Mouse (Mus musculus) lung, embryonic 14.5 days (tissue): ENCODE measurements around the gene Scarf2. TPM values are rescaled to one million over a fixed set of nuclear protein-coding genes. Genes with fewer than 3 reads are reported as not detected.

Experiments
- ATAC-seq: fragments of 200-750 bp; cut with Nextera tagmentation; 2 replicates; pipeline ENCODE4 v1.8.0; 2017; ENCODE audit warnings: mild to moderate bottlenecking, moderate TSS enrichment, moderate library complexity; ENCODE audit not compliant: insufficient read depth
- DNase-seq: peaks from one replicate; pipeline ENCODE4 v3.0.0-alpha.2; 2015
- H3K27ac ChIP-seq: fragments of 300-500 bp; sonication (generic); 2 replicates; pipeline ENCODE4 v1.5.1; 2014; ENCODE audit warnings: low read depth, mild to moderate bottlenecking, moderate library complexity
- H3K27me3 ChIP-seq: fragments of 300-500 bp; sonication (generic); 2 replicates; pipeline ENCODE4 v1.6.1; 2014; ENCODE audit warnings: low read length, control low read depth; ENCODE audit not compliant: insufficient read depth
- H3K36me3 ChIP-seq: fragments of 300-500 bp; sonication (generic); 2 replicates; pipeline ENCODE4 v1.6.1; 2014; ENCODE audit warnings: control low read depth; ENCODE audit not compliant: insufficient read depth
- H3K4me1 ChIP-seq: fragments of 300-500 bp; sonication (generic); 2 replicates; pipeline ENCODE4 v1.6.1; 2014; ENCODE audit warnings: antibody characterized with exemption, control low read depth; ENCODE audit not compliant: insufficient read depth
- H3K4me2 ChIP-seq: fragments of 300-500 bp; sonication (generic); 2 replicates; pipeline ENCODE4 v1.6.1; 2014; ENCODE audit warnings: mild to moderate bottlenecking
- H3K4me3 ChIP-seq: fragments of 300-500 bp; sonication (generic); 2 replicates; pipeline ENCODE4 v1.5.1; 2014; ENCODE audit warnings: low read depth, low read length
- H3K9ac ChIP-seq: fragments of 300-500 bp; sonication (generic); 2 replicates; pipeline ENCODE4 v1.6.1; 2014
- H3K9me3 ChIP-seq: fragments of 300-500 bp; sonication (generic); 2 replicates; pipeline ENCODE4 v1.6.1; 2016; ENCODE audit warnings: low read depth, low read length, control low read depth
- CTCF ChIP-seq: IDR thresholded peaks from 2 replicates; pipeline ENCODE4 v1.5.1; 2016; ENCODE audit warnings: antibody characterized with exemption, low read depth
- whole genome bisulfite sequencing: fragments of 180-500 bp; shearing (Covaris S2); extraction: QIAGEN DNeasy Blood & Tissue Kit; methylation state at CpG from one replicate; pipeline ENCODE4 v1.1.7; 2014; 5-methylcytosine and 5-hydroxymethylcytosine counted together
- polyA plus RNA-seq: library from polyadenylated mRNA; unstranded; fragments of >200 nt; fragmentation: Nextera tagmentation; extraction: Ambion mirVana; gene quantifications from 2 replicates; pipeline ENCODE4 v1.2.1, GENCODE M21; 2014

Gene Scarf2
- polyA plus RNA-seq, 1 experiment from 2014 or later, result 36.3 TPM

GRCm38 (mm10) chr16:17851331-17851730 is 54.2 kb downstream of the Scarf2 start:
- Histone ChIP-seq H3K4me1 (no peaks in the 10 kb centered on the region), H3K27me3 (no peaks in the 10 kb centered on the region), H3K36me3 (peaks cover 87% of the 10 kb centered on the region), H3K27ac (no peak overlapping the region), H3K4me2 (no peak overlapping the region), H3K9ac (no peak overlapping the region), H3K9me3 (no peaks in the 10 kb centered on the region), H3K4me3 (no peak overlapping the region)
- no peak for TF ChIP-seq CTCF
- DNase-seq (no peak), ATAC-seq (no peak)
- 93% methylated on average over 5 of the region's 5 CpGs for WGBS

GRCm38 (mm10) chr16:17851860-17852259 is 54.8 kb downstream of the Scarf2 start:
- TF ChIP-seq CTCF, result no peak
- Histone ChIP-seq H3K9ac (no peak overlapping the region), H3K4me3 (no peak overlapping the region), H3K36me3 (peaks cover 87% of the 10 kb centered on the region), H3K4me1 (no peaks in the 10 kb centered on the region), H3K27me3 (no peaks in the 10 kb centered on the region), H3K9me3 (no peaks in the 10 kb centered on the region), H3K4me2 (no peak overlapping the region), H3K27ac (no peak overlapping the region)
- DNase-seq, result no peak
- 85% methylated on average over 1 of the region's 1 CpGs for WGBS
- ATAC-seq, result no peak

GRCm38 (mm10) chr16:17853263-17853662 is 56.2 kb downstream of the Scarf2 start:
- DNase-seq (no peak), ATAC-seq (no peak)
- no peak overlapping the region for H3K9ac ChIP-seq
- no peaks in the 10 kb centered on the region for H3K9me3 ChIP-seq
- no peak overlapping the region for H3K27ac ChIP-seq
- H3K27me3 ChIP-seq, result no peaks in the 10 kb centered on the region
- WGBS, result 86% methylated on average over 2 of the region's 2 CpGs
- no peak overlapping the region for H3K4me2 ChIP-seq
- H3K4me1 ChIP-seq, result no peaks in the 10 kb centered on the region
- peaks cover 87% of the 10 kb centered on the region for H3K36me3 ChIP-seq
- TF ChIP-seq CTCF, result no peak
- no peak overlapping the region for H3K4me3 ChIP-seq

GRCm38 (mm10) chr16:17857157-17857556 is 60.1 kb downstream of the Scarf2 start:
- H3K27ac ChIP-seq, result no peak overlapping the region
- DNase-seq (no peak), ATAC-seq (no peak)
- peaks cover 79% of the 10 kb centered on the region for H3K36me3 ChIP-seq
- H3K9ac ChIP-seq, result no peak overlapping the region
- H3K4me2 ChIP-seq, result no peak overlapping the region
- TF ChIP-seq CTCF, result no peak
- H3K9me3 ChIP-seq, result no peaks in the 10 kb centered on the region
- no peaks in the 10 kb centered on the region for H3K27me3 ChIP-seq
- H3K4me3 ChIP-seq, result no peak overlapping the region
- 70% methylated on average over 7 of the region's 7 CpGs for WGBS
- H3K4me1 ChIP-seq, result no peaks in the 10 kb centered on the region

Other genes starting within 250 kb of the Scarf2 start
- 0.31 and 0.42 TPM in 2 replicates for gene Lrrc74b, start 236.0 kb upstream of the Scarf2 start, polyA plus RNA-seq
- gene P2rx6, start 235.4 kb upstream of the Scarf2 start, polyA plus RNA-seq, result 1.6 and 1.7 TPM in 2 replicates
- 6.2 and 8.0 TPM in 2 replicates for gene Slc7a4, start 214.1 kb upstream of the Scarf2 start, polyA plus RNA-seq
- gene Smpd4, start 177.9 kb upstream of the Scarf2 start, polyA plus RNA-seq, result 45.4 and 45.7 TPM in 2 replicates
- gene Ccdc74a, start 150.8 kb upstream of the Scarf2 start, polyA plus RNA-seq, result 5.3 and 5.4 TPM in 2 replicates
- gene Med15, start 64.4 kb upstream of the Scarf2 start, polyA plus RNA-seq, result 40.8 and 46.0 TPM in 2 replicates
- 67.0 and 70.7 TPM in 2 replicates for gene Klhl22, start 37.7 kb upstream of the Scarf2 start, polyA plus RNA-seq
- 0.18 TPM in 1 of 2 replicates, not detected in the other for gene B830017H08Rik, start 35.8 kb downstream of the Scarf2 start, polyA plus RNA-seq
- gene Car15, start 41.1 kb downstream of the Scarf2 start, polyA plus RNA-seq, result 2.6 and 2.7 TPM in 2 replicates
- gene Gm20518, start 94.4 kb downstream of the Scarf2 start, polyA plus RNA-seq, result 0.29 and 0.55 TPM in 2 replicates
- gene Tssk1, start 96.9 kb downstream of the Scarf2 start, polyA plus RNA-seq, result 0.07 and 0.09 TPM in 2 replicates
- gene Dgcr2, start 101.3 kb downstream of the Scarf2 start, polyA plus RNA-seq, result 94.6 and 105 TPM in 2 replicates
- not detected in 2 replicates for gene Tssk2, start 101.4 kb downstream of the Scarf2 start, polyA plus RNA-seq
- gene Ess2, start 114.1 kb downstream of the Scarf2 start, polyA plus RNA-seq, result 32.5 and 37.3 TPM in 2 replicates
- 0.21 TPM in 1 of 2 replicates, not detected in the other for gene Gsc2, start 117.8 kb downstream of the Scarf2 start, polyA plus RNA-seq
- gene Slc25a1, start 130.9 kb downstream of the Scarf2 start, polyA plus RNA-seq, result 59.0 and 66.6 TPM in 2 replicates
- gene Vpreb2, start 183.1 kb downstream of the Scarf2 start, polyA plus RNA-seq, result not detected in 2 replicates